Mouse (Mus musculus): ENCODE measurements around the gene Bmp2k.

- TF ChIP-seq POLR2A (IDR thresholded peaks at IDR 0.05; ENCODE audit: low read depth, low read length) (peak; percentile 44; the same call in 1 of the 2 replicates), CTCF (conservative IDR thresholded peaks at IDR 0.05 in 1 of 2, IDR thresholded peaks at IDR 0.05 in 1 of 2; ENCODE audit: low read depth in 2 of 2, low read length in 2 of 2) (no peak), EP300 (IDR thresholded peaks at IDR 0.05; ENCODE audit: low read length) (no peak), ZNF384 (IDR thresholded peaks at IDR 0.05; ENCODE audit: low read depth, low read length) (no peak), MYC (IDR thresholded peaks at IDR 0.05; ENCODE audit: low read depth, low read length) (no peak), NRF1 (IDR thresholded peaks at IDR 0.05; ENCODE audit: low read depth, low read length) (no peak), TBP (conservative IDR thresholded peaks at IDR 0.05; ENCODE audit: low read depth, low read length) (0 out of 2 replicates have a peak, but pooled peaks have one; percentile 32)
Observed at GRCm38 (mm10) chr5:96979296-96980007, 18.0 kb upstream of the Bmp2k start.

Measured in CH12.LX (cell line).